Mouse (Mus musculus): Measurements from ENCODE around the gene Tmem120a.

The Tmem120a gene

GRCm38 (mm10) chr5:135743741-135744609 is at the start of gene Tmem120a:
TSS of gene Tmem120a (minus strand) at chr5:135744448.
- DNase-seq, result peak; percentile 93

- DNase-seq, result no peak
These were observed 38.7 kb upstream of the Tmem120a start for GRCm38 (mm10) chr5:135782901-135783300.

- DNase-seq, result no peak
These were observed 36.1 kb upstream of the Tmem120a start for GRCm38 (mm10) chr5:135780331-135780730.

GRCm38 (mm10) chr5:135778471-135779445 is 34.5 kb upstream of the Tmem120a start, which contains the start of gene Mdh2:
TSS of gene Mdh2 (plus strand) at chr5:135778480.
- peak; percentile 100 for DNase-seq

- no peak for DNase-seq
These were observed 33.7 kb upstream of the Tmem120a start, which contains the start of gene Styxl1 for GRCm38 (mm10) chr5:135777796-135778470. TSS of gene Styxl1 (minus strand) at chr5:135778385.

GRCm38 (mm10) chr5:135776546-135776945 is 32.3 kb upstream of the Tmem120a start:
- no peak for DNase-seq

- DNase-seq, result no peak
These were observed 28.3 kb upstream of the Tmem120a start for GRCm38 (mm10) chr5:135772519-135772918.

- no peak for DNase-seq
These were observed 20.7 kb upstream of the Tmem120a start for GRCm38 (mm10) chr5:135764971-135765370.

GRCm38 (mm10) chr5:135763526-135763925 is 19.3 kb upstream of the Tmem120a start:
- no peak for DNase-seq

- no peak for DNase-seq
These were observed 17.6 kb upstream of the Tmem120a start for GRCm38 (mm10) chr5:135761881-135762280.

GRCm38 (mm10) chr5:135751595-135751994 is 7.3 kb upstream of the Tmem120a start:
- DNase-seq, result no peak

GRCm38 (mm10) chr5:135751041-135751440 is 6.8 kb upstream of the Tmem120a start:
- no peak for DNase-seq

GRCm38 (mm10) chr5:135744742-135745141 is 494 bp upstream of the Tmem120a start:
- no peak for DNase-seq

GRCm38 (mm10) chr5:135742941-135743740 is 1.1 kb downstream of the Tmem120a start:
- DNase-seq, result no peak

- DNase-seq, result no peak
These were observed 2.1 kb downstream of the Tmem120a start for GRCm38 (mm10) chr5:135742156-135742555.

- DNase-seq, result no peak
These were observed 6.0 kb downstream of the Tmem120a start for GRCm38 (mm10) chr5:135738266-135738665.

- DNase-seq, result no peak
These were observed 7.1 kb downstream of the Tmem120a start for GRCm38 (mm10) chr5:135737154-135737553.

- DNase-seq, result no peak
These were observed 7.7 kb downstream of the Tmem120a start for GRCm38 (mm10) chr5:135736544-135736943.

GRCm38 (mm10) chr5:135735741-135736140 is 8.5 kb downstream of the Tmem120a start:
- DNase-seq, result no peak

GRCm38 (mm10) chr5:135734057-135734680 is 10.1 kb downstream of the Tmem120a start:
- no peak for DNase-seq

GRCm38 (mm10) chr5:135733071-135733470 is 11.2 kb downstream of the Tmem120a start:
- no peak for DNase-seq

Measured in layer of hippocampus, adult 9-11 months (tissue).